Mouse (Mus musculus) testis, postnatal 10 days (tissue): ENCODE measurements around the gene Sh3gl1.
"Not testable (repeated sequence)": the region's sequence is repeated elsewhere in the genome, so short reads cannot be mapped to it uniquely, and the experiment has no call there.

ENCODE experiments used
- DNase-seq: peaks from one replicate; pipeline ENCODE4 v3.0.0; 2021; ENCODE audit warnings: low spot score

The Sh3gl1 gene

DNA sequence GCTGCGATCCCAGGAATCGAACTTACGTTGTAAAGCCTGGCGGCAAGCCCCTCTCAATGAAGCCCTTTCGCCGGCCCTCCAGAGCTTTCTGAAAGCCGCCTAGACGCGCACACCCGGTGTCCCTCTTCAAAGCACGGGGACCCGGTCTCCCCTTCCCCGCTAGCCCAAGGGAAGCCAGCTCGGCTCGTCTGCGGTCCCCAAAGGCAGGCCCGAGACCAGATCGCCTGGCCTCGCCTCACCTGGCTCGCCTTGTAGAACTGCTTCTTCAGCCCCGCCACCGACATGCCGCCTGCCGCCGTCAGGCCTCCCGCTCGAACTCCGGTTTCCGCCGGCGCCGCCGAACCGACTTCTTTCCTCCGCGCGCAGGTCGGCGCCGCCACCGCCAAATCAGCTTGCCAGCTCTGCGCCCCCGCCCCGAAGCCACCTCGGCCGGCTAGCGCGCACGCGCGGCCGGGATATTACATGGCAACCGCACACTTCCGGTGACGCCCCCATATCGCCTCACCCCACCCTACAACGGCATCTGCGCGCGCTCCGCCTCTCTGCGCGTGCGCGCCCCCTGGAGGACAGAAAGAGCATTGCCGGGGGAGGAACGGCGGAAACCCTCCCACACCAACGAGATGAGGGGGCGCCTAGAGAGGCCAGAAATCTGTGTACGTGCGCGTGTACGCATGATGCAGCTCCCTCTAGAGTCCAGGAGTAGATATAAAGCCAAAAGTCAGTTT lies at the start of gene Sh3gl1:
Sh3gl1 (minus strand) TSS at position 460 of the 725 bp plus-strand sequence.
- DNase-seq = peak; percentile 99

DNA sequence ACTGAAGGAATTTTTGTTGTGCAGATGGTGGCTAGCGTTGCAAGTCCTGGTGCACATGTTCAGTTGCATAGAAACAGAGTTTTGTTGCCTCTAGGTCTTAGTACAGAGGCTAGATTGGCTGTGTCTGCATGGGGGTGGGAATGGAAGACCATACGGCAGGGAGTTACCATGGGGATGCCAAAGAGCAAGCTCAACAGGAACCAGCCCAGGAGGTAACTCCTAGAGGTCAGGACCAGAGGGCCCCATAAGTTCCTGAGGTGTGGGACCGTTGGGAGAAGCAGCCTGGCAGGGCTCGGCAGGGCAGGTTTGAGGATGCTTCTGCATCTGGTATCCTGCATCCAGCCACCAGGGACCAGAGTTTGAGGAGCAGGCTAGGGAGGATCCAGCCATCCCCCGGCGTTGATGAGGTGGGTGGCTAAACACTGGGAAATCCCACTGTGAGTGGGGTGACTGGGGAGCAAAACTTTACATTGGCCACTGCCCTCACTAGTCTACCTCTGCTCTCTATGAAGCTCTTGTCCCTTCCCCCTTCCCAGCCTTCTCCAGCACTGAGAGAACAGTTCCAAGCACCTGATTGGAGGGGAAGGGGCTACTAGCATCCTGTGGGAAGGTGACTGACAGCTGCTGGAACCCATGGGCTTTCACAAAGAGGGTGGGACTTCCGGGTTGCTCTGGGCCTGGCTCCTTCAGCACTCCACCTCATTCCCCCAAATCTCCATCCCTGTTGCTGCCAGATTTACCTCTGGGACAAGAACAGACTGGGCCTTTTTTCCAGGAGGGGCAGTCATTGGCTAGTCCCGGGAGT lies 44.5 kb upstream of the Sh3gl1 start:
- no peak for DNase-seq

DNA sequence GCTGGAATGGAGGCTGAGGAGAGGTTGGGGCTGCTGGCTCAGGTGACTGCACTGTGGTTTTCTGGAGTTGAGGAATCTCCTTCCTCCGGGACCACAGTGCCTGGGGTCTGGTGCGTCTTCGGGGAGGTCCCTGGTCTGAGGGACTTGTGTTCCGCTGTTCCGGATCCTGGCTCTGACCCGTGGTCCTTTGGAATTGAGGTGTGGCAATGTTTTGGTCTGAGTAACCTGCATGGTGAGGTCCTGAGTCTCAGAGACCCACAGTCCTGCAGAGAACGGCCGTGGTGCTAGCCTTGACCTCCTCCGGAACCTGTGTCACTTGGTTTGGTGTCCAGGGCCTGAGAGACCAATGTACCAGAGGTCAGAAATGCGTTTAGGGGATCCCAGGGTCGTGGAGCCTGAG lies 43.5 kb upstream of the Sh3gl1 start:
- no peak for DNase-seq

DNA sequence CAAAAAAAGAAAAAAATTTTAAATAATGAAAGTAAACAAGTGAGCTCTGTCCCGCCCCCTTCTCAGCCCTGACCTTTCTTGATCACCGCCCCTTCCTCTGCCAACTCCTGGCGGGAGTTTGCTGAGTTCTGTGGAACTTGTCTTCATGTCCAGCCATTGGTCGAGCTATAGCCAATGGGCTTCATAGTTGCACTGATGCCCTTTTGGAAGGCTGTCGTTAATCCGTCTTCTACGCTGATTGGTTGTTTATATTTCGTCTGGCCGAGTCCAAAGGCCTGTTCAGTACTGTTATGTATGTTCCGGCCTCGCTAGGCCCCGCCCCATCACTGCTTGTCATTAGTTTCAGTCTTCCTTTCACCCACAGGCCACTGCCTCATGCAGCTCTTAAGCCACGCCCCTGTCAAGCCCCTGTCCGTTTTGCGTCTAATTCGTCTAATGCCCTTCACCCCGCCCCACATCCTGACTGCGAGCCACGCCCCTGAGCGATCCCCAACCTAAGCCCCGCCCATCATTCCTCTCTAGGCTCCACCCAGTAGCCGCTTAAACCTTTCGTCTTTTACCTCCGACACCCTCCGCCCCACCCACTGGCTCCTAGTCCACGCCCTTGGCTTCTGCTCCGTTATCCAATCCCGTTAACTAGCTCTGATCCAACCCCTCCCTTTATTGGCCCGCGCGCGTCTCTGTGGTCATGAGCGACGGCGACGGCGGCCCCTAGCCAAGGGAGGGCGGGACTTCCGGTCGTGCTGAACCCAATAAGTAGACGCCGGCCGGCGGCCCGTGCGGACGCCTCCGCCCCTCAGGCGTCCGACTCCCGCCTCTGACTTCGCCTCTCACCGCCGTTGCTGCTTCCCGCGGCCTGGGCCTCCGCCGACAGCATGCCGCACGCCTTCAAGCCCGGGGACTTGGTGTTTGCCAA lies 42.7 kb upstream of the Sh3gl1 start, which contains the start of gene Hdgfl2:
Hdgfl2 (plus strand) TSS at position 755 of the 916 bp plus-strand sequence.
- DNase-seq = peak; percentile 100

DNA sequence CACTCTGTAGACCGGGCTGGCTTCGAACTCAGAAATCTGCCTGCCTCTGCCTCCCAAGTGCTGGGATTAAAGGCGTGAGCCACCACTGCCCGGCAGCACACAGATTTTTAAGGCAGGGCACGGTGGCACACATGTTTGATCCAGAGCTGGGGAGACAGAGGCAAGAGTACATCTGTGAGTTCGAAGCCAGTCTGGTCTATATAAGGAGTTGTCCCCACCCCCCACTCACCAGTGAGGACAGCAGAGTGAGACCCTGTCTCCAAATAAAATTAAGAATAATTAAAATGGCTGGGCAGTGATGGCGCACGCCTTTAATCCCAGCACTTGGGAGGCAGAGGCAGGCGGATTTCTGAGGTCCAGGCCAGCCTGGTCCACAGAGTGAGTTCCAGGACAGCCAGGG lies 41.9 kb upstream of the Sh3gl1 start:
- DNase-seq = not testable (repeated sequence)

DNA sequence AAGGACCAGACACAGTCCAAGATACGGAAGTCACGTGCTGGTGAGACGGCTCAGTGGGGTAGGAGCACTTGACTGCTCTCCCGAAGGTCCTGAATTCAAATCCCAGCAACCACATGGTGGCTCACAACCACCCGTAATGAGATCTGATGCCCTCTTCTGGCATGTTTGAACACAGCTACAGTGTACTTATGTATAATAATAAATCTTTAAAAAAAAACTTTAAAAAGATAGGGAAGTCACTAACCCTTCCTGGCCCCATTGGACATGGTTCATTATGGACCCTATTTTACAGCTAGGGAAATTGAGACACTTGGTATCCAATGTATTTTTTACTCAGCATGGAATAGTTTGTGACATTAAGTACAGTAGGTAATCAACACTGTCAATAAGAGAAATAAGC lies 41.1 kb upstream of the Sh3gl1 start:
- DNase-seq = no peak

DNA sequence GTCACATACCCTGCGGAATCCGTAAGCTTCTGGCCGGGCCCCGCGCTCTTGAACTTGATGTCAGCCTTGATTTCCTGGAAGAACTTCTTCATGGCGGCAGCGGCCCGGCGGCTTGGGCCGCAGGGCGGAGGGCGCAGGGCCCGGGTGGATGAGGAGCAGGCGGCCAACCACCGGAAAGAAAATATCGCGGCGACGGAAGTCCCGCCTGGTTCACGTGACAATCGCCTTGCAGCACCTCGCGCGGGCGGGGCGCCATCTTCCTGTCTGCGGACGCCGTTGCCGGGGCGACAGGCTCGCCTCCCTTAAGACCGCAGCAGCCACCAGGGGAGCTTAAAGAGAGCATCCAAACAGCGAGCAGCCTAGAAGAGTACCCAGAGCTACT lies 38.4 kb upstream of the Sh3gl1 start, which contains the start of gene Ubxn6:
Ubxn6 (minus strand) TSS at position 202 of the 382 bp plus-strand sequence.
- DNase-seq = peak; percentile 99

DNA sequence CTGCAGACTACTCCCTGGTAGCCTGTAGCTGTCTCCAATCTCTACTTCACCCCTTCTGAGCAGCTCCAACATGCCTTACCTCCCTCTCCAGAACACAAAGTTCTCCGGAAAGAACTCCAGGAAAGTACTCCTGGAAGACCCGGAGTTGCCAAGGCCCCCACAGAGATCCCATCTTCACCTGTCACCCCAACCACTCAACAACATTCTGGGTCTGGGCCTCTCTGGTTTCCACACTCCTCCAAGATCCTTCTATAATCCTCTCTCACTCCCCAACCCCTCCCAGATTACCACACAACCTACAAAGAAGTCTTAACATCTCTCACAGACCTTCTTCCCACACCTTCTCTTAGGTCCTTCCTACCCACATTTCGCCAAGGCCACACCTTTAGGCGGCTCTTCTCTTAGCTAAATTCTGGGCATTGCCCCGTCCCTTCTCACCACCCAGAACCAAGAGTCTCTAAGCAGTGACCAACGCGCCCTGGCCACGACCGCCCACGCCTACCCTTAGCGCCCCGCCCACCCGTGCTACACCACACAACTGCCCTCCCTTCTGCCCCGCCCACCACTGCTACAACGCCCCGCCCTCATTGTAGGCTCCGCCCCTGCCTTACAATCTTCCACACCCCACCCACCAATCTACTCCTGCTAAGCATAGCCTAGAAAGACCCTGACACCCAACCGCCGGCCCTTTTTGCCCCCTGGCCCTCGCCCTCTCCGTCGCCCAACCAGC lies 37.8 kb upstream of the Sh3gl1 start:
- peak; percentile 97 for DNase-seq

DNA sequence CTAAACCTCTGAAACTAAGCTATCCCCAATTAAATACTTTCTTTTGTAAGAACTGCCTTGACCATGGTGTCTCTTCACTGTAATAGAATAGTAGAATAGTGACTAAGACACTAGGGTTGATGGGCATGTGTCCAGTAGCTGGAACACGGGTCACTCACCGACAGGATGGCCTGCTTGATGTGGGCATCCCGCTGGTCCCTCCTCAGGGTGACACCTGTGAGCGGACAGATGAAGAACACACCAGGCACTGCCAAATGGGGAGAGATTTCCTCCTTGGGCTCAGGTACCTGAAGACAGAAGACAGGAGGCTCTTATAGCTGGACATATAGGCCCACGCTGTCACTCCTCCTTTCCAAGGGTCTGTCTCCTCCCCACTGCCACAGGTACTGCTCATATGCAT lies 35.8 kb upstream of the Sh3gl1 start:
- DNase-seq = no peak

DNA sequence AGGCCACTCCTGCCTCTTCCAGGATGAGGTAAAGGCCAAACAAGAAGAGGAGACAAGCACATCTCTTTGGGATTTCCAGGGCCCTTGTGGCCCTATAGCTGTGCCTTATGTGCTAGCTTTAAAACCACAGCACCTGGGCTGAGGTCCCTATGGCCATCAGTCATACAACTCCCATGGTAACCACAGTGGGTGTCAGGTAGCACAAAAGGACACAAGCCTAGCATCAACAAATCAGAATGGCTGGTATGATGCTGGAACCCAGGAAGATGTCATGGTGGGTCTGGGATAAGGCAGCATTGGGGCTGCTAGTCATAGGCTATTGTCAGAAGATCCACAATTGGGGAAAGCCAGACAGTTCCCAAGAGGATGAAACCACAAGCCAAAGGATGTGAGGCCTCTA lies 34.7 kb upstream of the Sh3gl1 start:
- no peak for DNase-seq

DNA sequence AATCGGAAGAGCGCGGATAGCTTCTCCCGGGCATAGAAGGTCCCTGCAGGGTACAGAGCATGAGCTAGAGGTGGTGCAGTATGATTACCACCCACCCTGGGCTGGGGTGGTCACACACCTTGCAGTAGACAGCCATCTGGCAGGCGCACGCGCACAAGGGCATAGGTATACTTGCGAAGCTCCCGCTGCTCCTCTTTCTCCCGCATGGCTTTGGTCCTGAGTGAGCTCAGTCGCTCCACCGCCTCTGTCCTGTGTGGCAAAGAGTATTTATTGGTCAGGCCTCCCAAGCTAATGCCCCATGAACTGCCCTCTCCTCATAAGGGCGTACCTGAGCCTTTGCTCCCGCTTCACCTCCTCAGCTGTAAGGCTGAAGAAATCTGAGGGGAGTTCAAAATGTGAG lies 32.6 kb upstream of the Sh3gl1 start:
- DNase-seq = no peak

DNA sequence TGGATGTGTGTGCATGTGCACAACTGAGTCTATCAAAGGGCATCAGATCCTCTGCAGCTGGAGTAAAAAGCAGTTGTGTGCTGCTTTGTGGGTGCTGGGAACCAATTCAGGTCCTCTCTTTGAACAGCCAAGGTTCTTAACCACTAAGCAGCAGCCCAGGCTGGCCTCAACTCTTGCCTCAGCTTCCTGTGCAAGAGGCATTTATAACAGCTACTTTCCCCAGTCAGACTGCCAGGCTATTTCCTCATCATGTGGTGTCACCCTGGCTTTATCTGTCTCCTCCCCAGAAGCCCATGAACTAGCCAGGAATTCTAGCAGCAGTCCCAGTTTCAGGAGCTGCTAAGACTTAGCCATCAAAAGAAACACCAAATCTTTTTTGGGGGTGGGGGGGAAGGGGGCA lies 30.0 kb upstream of the Sh3gl1 start:
- DNase-seq = no peak

DNA sequence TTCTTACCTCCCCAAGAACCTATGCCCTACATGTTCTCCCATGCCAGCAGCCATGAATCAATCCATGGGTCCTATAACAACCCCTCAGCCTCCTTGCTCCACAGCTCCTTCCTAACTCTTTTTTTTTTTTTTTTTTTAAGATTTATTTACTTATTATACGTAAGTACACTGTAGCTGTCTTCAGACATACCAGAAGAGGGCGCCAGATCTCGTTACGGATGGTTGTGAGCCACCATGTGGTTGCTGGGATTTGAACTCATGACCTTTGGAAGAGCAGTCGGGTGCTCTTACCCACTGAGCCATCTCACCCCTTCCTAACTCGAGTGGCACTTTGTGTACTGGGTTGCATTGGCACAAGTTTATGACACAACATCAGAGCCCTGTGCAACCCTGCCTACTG lies 29.3 kb upstream of the Sh3gl1 start:
- DNase-seq = not testable (repeated sequence)

DNA sequence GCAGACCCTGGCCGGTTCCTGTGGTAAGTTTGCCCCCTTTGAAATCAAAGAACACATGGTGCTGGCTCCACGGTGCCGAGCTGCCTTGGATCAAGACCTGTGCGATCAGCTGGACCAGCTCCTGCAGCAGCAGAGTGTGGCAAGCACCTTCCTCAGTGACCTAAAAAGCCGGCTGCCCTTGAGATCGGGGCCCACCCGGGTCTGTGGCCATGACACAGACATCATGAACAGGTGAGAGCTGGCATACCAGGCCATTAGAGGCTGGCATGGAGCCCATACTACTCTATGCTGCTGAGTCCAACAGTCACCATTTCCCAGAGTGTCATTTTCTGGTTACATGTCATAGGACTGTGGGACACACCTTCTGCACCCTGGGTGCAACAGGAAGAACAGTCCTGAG lies 25.6 kb upstream of the Sh3gl1 start:
- no peak for DNase-seq

DNA sequence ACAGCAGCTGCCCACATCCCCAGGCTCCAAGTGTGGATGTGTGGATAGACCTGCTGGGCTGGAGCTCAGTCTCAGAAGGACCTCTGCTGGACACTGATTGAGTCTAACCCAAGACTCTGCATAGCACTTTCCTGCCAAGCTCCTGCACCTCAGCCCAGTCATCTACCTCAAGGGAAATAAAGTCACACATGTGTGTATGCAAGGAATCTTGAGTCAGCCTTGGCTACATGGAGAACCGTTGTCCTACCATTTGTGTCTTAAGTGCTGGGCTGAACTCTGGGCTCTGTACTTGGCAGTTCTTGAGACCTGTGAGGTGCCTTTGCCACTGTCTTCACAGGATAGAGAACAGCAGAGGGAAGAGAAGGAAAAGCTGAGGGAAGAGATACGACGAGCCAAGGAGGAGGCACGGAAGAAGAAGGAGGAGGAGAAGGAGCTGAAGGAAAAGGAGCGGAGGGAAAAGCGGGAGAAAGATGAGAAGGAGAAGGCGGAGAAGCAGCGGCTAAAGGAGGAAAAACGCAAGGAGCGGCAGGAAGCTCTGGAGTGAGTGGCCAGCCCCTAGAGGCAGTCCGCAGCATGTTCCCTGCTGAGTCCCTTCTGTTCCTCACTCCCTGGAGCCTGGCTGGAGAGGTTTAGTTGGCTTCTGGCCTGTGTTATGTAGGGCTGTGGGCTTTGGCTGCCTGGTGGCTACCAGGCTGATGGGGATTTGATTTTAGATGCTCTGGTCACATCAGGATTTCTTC lies 21.1 kb upstream of the Sh3gl1 start:
- DNase-seq = no peak

DNA sequence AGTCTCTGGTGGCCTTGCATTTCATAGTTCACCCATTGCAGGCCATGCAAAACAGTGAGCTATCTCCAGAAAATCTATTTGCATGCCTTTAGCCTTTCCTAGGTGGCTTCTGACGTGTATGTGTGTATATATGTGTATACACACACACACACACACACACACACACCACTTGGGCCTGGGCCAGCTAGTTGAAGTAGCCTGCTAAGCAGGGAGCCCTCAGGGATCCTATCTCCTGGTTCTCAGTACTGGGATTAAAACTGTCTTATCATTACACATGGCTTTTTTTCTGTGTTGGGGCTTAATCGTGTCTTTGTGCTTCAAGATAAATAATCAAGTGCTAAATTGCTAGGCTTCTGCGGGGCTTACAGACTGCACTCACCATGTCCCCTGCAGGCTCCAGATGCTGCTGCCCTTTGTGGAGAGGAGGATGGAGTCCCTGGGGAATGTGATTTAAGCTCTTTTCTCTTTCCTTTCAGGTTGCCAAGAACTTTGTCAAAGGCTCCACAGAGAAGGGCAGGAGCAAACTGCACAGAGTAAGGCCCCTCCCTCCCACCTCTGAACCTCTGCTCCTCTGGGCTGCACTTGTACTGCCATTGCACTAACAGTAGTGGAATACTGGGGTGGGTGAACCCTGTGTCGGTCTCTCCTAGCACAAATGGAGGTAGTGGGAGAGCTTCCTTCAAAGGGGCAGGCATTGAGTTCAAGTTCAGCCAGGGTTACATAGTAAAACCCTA lies 19.7 kb upstream of the Sh3gl1 start:
- DNase-seq = no peak

DNA sequence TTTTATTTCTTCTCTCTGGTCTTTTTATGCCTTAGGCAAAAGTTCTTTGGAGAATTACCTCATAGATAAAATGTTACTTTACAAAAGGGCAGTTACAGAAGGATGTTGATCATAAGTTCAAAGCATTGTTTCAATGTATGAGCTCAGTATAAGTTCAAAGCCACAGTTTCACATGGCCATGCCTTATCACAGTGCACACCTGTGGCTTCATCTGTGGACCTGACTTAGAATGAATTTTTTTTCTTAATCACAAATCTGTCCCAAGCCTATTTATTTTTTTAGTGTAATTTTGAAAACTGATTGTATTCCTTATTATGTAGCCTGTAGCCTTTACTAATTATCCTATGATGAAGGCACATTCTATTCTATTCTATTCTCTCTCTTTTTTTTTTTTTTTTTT lies 18.5 kb upstream of the Sh3gl1 start:
- no peak for DNase-seq

DNA sequence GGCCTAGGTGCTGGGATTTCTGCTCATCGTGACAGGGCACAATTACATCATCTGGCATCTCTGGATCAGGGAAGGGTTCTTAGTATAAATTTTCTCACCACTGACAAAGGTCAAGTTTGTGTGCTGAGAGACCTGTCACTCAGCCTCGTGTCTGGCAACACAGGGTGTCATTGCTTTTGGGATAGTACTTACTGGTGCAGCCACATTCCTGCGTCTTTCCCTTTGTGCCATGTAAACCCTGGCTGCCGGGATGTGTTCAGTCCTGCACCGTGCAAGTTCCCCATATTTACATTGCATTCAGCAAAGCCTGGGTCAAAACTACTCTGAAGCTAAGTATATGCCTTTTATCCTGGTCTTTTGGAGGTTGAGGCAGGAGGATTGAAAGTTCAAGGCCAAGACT lies 14.9 kb upstream of the Sh3gl1 start:
- no peak for DNase-seq

DNA sequence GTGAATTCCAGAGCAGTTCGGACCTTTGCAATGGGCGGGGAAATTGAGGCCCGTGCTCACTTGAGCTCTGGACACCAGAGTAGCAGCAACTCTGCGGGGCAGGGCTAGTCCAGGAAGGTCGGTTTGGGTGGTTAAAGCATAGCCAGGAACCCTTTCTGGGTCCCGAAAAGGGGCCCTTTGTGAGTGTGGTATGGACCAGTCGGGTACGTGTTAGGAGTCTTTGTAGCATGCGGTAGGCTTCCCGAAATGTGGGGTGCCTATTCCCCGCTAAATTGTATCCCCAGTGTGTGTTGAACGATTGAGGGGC lies 4.4 kb upstream of the Sh3gl1 start:
- DNase-seq = no peak
